Mouse (Mus musculus) inflammation-experienced regulatory T-cells, adult 6 months (primary cell): ENCODE measurements around the gene Slc2a9. TPM values are rescaled to one million over a fixed set of nuclear protein-coding genes. Genes with fewer than 3 reads are reported as not detected.

Source experiments
- ATAC-seq: one replicate; pipeline ENCODE4 v1.8.0; 2017
- polyA plus RNA-seq, 3 experiments: library from polyadenylated mRNA; unstranded; fragments of 100-300 nt; shearing (Covaris generic); gene quantifications; one replicate each; pipeline ENCODE4 v1.2.1; 2017

Gene Slc2a9
- polyA plus RNA-seq, 3 experiments from 2014 or later, result 7.6 to 10.5 (median 8.7) TPM

- ATAC-seq, result no peak
Observed at GRCm38 (mm10) chr5:38466569-38467110, 36.3 kb downstream of the Slc2a9 start.

GRCm38 (mm10) chr5:38461261-38461660, 41.7 kb downstream of the Slc2a9 start:
- no peak for ATAC-seq

GRCm38 (mm10) chr5:38450936-38451335, 52.0 kb downstream of the Slc2a9 start:
- no peak for ATAC-seq

- ATAC-seq, result no peak
Observed at GRCm38 (mm10) chr5:38449607-38450006, 53.3 kb downstream of the Slc2a9 start.

GRCm38 (mm10) chr5:38448121-38448520, 54.8 kb downstream of the Slc2a9 start:
- ATAC-seq, result no peak

- ATAC-seq, result peak; percentile 38
Observed at GRCm38 (mm10) chr5:38446316-38446975, 56.5 kb downstream of the Slc2a9 start.

GRCm38 (mm10) chr5:38441088-38441839, 61.7 kb downstream of the Slc2a9 start:
- ATAC-seq, result no peak

- no peak for ATAC-seq
Observed at GRCm38 (mm10) chr5:38440252-38441005, 62.5 kb downstream of the Slc2a9 start.

- no peak for ATAC-seq
Observed at GRCm38 (mm10) chr5:38436681-38437080, 66.3 kb downstream of the Slc2a9 start.

- ATAC-seq, result no peak
Observed at GRCm38 (mm10) chr5:38434875-38435274, 68.1 kb downstream of the Slc2a9 start.

GRCm38 (mm10) chr5:38431201-38431600, 71.7 kb downstream of the Slc2a9 start:
- ATAC-seq, result no peak

GRCm38 (mm10) chr5:38429106-38429505, 73.8 kb downstream of the Slc2a9 start:
- no peak for ATAC-seq

GRCm38 (mm10) chr5:38427757-38428156, 75.2 kb downstream of the Slc2a9 start:
- ATAC-seq, result no peak

GRCm38 (mm10) chr5:38425569-38425968, 77.4 kb downstream of the Slc2a9 start:
- no peak for ATAC-seq

- no peak for ATAC-seq
Observed at GRCm38 (mm10) chr5:38422426-38422825, 80.5 kb downstream of the Slc2a9 start.

- ATAC-seq, result no peak
Observed at GRCm38 (mm10) chr5:38418799-38419198, 84.1 kb downstream of the Slc2a9 start.

- ATAC-seq, result no peak
Observed at GRCm38 (mm10) chr5:38403612-38404011, 99.3 kb downstream of the Slc2a9 start.

- no peak for ATAC-seq
Observed at GRCm38 (mm10) chr5:38402288-38402687, 100.7 kb downstream of the Slc2a9 start.

- ATAC-seq, result no peak
Observed at GRCm38 (mm10) chr5:38388857-38389256, 114.1 kb downstream of the Slc2a9 start.

- no peak for ATAC-seq
Observed at GRCm38 (mm10) chr5:38388420-38388823, 114.5 kb downstream of the Slc2a9 start.

- ATAC-seq, result no peak
Observed at GRCm38 (mm10) chr5:38379970-38380369, 123.0 kb downstream of the Slc2a9 start.

- ATAC-seq, result no peak
Observed at GRCm38 (mm10) chr5:38372369-38372768, 130.6 kb downstream of the Slc2a9 start.

- no peak for ATAC-seq
Observed at GRCm38 (mm10) chr5:38371308-38371707, 131.6 kb downstream of the Slc2a9 start.
